Mouse (Mus musculus): ENCODE measurements around the gene Smg1.

DNA sequence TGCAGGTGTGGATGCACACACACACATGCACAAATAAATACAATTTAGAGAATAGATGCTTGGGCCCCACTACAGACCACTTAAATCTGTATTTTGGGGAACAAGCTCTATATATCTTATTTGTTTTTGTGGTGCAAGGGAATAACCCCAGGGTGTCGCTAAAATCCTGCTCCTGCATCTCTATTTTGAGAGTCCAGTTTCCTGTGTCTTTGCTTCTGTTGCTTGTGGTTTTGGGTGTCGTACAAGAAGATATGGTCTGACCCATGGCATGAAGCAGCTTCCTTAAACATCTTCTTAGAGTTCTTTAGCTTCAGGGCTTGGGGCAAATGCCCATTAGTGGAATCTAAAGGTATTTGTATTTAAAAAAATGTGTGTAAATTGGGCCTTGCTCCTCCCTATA is 39.7 kb upstream of the Smg1 start:
- TF ChIP-seq TAL1 (IDR thresholded peaks at IDR 0.05; ENCODE audit: low read length) (no peak), GATA1 (IDR thresholded peaks at IDR 0.05; ENCODE audit: low read length) (no peak)
